16 mouse cellular contexts compared by ENCODE assay signal in genomic region chr3:102191575-102191974, GRCm38 (mm10).
"Had no signal": no experiment of that assay in that cellular context is flagged by ENCODE, and none has a peak within 500 bp of the region (broad histone marks: within the 10 kb centered on the region; RNA-seq: fewer than 3 reads in every experiment).

No protein-coding gene starts in this region.

- H3K4me2 ChIP-seq: liver, embryonic 11.5 days; liver, embryonic 15.5 days; neural tube, embryonic 15.5 days had no signal

- H3K36me3 ChIP-seq: liver, embryonic 15.5 days; neural tube, embryonic 15.5 days had no signal

- DNase-seq: lung, adult 2 months; lung, postnatal 10 days; lung, postnatal 4 days; midbrain, embryonic 14.5 days; right cerebral cortex, adult 18-20 months; right cerebral cortex, postnatal 25 days; thymus, adult 2 months; thymus, postnatal 25 days had no signal

- H3K27ac ChIP-seq: kidney, postnatal 0 days; left cerebral cortex, adult 2 months; limb, embryonic 10.5 days; liver, embryonic 15.5 days; neural tube, embryonic 15.5 days had no signal

- H3K9me3 ChIP-seq: limb, embryonic 10.5 days; liver, embryonic 15.5 days; midbrain, embryonic 10.5 days; neural tube, embryonic 15.5 days had no signal

- H3K9ac ChIP-seq: liver, embryonic 15.5 days; neural tube, embryonic 15.5 days had no signal

- H3K4me3 ChIP-seq: left cerebral cortex, adult 2 months; limb, embryonic 10.5 days; liver, embryonic 15.5 days; midbrain, embryonic 10.5 days; myocyte; neural tube, embryonic 15.5 days had no signal
